Mouse (Mus musculus): ENCODE results near the gene Emc1.
"Not testable (repeated sequence)": the region's sequence is repeated elsewhere in the genome, so short reads cannot be mapped to it uniquely, and the experiment has no call there.

The Emc1 gene

DNA sequence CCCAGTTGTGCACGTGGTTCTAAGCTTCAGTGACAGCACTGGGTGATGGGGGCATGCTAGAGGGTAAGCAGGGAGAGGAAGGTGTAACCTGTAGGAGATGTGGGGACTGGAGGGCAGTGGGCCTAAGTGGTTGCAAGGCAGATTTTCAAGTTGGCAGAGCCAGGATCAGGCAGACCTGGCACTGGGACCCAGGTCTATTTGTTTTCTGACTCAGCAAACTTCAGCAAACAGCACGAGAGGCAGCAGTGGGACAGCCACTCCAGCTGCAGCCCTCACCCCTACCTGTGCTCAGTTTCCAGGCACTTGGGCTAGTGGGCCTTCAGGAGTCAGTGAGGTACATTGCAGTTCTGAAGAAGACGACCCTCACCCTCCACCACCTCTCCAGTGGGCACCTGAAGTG lies 4.8 kb downstream of the Emc1 start:
- no peak for DNase-seq (ENCODE audit: low spot score in 2 of 2)

DNA sequence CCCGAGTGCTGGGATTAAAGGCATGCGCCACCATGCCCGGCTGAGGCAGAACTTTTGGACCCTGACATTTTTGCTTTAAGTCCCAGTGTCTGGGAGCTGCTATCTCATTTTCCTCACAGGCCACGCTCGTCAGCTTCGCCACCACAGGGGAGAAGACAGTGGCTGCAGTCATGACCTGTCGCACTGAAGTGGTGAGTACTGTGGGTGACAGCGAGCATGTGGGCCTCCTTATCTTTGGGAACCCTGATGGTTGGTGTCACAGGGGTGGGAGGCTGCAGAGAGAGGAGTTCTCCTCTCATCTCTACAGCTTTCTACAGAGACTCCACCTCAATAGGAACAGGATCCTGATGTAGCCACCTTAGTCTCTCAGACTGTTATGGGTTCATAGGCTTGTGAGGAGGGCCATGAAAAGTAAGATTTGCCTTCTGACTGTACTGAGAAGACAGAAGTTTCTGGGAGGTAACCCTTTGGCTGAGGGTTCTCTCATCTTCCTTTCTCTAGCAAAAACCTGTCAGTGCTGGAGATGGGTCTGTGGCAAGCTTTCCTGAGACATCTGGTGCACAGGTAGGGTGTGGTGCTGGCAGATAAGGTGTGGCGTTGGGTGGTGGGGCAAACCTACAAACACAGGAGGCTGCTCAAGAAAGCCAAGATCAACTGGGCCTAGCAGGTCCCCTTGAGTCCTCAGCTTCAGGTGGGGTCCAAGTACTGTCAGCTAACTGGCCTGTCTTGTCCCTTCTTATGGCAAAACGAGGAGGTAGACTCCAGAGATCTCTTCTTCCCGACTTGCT lies 8.6 kb downstream of the Emc1 start:
- no peak for DNase-seq (ENCODE audit: low spot score in 2 of 2)

DNA sequence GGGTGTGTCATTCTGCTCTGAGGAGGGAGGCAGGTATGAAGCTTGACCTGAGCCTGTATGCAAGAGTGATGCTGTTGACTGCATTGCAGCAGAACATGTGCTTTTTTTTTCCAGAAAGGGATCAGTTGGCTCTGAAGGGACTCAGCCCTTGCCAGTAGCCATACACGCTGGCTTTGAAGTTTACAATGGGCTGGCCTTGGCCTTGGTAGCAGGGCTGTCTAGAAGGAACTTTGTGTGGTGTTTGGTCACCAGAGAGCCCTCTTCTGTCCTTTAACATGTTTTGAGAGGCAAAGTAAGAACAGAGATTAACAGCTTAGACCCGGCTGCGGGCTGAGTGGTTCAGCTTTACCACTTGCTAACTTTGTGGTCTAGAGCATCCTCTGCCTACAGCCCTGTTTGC lies 14.9 kb downstream of the Emc1 start:
- DNase-seq (ENCODE audit: low spot score in 2 of 2): no peak

DNA sequence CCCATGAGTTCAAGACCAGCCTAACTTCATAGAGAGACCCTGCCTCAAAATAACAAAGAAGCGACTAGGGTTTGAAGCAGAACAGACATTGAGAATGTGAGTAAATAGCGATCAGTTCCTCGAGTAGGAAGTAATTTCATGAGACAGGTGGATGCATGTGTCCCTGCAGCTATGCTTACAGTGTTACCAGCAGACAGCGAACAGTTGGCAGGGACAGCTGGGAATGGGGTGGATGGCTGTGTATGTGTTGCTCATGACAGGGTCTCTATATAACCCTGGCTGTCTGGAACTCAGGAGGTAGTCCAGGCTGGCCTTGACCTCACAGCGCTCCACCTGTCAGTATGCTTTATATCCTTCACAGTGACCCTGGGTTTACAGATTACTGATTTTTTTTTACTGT lies 15.7 kb downstream of the Emc1 start:
- DNase-seq (ENCODE audit: low spot score in 2 of 2): no peak

DNA sequence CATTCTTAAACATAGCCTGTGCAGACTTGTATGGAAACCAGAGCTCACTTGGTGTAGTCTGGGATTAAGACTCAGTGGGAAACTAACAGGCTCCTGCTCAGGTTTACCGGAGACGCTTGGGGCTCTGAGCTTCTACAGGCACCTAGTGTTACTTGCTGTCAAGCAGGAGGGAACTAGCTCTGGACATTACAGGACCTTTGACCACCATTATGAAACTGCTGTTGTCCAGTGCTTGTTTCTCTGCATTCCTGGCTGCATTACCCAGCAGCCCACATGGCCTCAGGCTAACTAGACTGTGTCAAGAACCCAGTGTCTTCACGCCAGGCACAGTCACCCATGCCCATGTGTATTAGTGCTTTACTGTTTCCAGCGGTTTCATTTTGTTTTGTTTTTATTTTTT lies 20.7 kb downstream of the Emc1 start:
- no peak for DNase-seq (ENCODE audit: low spot score in 2 of 2)

DNA sequence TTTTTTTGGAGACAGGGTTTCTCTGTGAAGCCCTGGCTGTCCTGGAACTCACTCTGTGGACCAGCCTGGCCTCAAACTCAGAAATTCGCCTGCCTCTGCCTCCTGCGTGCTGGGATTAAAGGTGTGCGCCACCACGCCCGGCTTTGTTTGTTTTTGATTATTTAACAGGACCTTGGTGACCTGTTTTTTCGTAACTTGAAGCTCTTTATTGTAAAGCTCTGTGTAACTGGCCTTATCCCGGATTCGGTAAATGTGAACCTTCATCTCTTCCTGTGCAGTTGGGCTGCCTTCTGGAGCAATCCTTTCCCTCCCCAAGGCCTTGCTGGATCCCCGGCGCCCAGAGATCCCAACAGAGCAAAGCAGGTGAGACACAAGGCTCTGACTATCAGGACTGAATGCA lies 21.1 kb downstream of the Emc1 start:
- no peak for DNase-seq (ENCODE audit: low spot score in 2 of 2)

DNA sequence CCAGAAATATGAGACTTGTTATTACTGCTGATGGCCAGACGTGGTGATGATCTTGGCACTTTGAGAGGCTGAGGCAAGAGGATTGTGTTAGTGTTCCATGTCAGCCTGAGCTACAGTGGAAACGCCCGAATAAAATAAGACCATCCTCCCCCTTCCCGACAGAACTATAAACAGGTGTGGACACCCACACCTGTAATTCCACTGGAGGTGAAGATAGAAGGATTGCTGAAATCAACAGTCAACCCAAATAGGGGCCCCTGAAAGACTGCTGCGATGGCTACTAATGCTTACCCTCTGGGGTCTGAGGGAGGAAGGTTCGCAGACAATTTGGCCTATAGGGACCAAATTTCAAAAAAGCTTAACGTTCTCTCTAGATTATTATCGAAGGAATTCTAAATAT lies 27.3 kb downstream of the Emc1 start:
- no peak for DNase-seq (ENCODE audit: low spot score in 2 of 2)

DNA sequence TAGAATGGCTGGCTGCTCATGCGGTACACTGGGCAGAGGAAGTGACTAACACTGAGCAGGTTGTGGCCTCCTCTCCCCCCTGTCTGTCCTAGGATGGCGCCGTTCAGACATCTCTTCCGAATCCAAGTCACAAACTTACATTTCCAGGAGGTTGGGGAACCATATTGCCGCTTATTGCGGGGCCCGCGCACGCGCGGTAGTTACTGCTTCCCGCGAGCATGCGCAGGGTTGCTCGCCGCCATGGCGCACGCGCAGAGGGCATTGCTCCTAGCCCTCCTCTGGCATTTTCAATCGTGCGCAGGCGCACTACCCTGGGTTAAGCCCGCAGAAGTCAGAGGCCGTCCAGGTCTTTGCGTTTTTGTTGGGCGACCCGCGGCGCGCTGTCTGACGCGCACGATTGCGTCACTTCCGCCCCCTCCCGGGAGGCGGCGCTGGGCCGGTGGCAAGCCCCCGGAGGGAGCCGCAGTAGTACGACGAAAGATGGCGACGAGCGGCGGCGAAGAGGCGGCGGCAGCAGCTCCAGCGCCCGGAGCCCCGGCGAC lies 27.9 kb downstream of the Emc1 start:
- peak; percentile 99 to 100 for DNase-seq (ENCODE audit: low spot score in 2 of 2)

DNA sequence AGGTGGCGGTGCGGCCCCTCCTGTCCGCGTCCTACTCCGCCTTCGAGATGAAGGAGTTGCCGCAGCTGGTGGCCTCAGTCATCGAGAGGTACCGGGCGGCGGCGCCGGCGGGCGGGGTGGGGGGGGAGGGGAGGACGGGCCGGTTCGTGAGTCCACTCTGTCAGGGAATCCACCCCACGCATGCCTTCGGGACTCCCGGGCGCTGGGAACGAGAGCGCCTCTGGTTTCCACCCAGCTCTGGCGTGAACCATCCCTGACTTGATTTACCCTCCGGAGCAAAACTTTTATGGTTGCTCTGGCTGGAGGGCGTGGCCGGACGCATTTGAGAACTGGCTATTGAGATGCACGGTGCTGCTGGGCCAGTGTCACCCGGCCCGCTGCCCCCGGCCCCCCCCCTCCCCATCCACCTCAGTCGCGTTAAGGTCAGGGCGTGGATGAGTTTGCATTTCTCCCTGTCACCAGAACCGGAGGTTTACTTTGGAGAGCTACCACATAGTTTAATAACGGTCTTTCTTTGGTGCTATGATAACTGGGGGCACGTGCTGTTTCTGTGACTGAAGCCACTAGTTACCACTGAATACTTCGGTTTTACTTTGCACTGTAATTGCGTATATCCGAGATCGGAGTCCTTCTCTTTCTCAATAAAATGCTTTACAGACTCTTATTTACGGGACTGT lies 28.5 kb downstream of the Emc1 start:
- no peak for DNase-seq (ENCODE audit: low spot score in 2 of 2)

DNA sequence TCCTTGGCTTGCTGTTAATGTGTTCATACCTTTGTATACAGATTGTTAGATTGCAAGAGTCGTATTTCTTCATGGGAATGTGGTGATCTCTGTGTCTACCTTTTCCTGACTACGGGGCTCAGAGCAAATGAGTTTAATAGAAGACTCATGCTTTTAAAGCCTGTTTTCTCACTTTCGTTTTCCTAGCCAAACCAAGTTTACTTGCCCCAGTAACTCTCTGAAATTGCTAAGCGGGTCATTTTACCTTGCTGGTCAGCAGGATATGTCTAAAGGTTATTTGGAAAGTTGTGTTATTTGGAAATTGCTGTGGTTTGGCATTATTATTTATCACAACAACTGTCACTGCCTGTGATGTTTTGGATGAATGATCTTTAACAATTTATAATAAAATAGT lies 29.1 kb downstream of the Emc1 start:
- no peak for DNase-seq (ENCODE audit: low spot score in 2 of 2)

DNA sequence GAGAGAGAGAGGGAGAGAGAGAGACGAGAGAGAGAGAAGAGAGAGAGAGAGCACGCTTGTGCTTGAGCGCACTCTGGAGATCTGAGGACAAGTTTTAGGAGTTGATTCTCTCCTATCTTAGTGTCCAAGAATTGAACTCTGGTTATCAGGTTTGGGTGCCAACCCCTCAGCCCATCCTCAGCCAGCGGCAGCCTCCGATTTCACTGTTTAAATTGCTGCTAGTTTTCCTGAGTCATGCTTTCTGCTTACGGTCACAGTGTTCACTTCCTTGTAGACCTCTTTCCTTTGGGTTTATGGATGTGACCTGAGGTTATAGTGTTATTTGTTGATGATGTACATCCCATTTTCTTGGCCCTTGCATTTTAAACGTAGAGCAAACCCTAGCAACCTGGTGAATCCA lies 29.8 kb downstream of the Emc1 start:
- no peak for DNase-seq (ENCODE audit: low spot score in 2 of 2)

DNA sequence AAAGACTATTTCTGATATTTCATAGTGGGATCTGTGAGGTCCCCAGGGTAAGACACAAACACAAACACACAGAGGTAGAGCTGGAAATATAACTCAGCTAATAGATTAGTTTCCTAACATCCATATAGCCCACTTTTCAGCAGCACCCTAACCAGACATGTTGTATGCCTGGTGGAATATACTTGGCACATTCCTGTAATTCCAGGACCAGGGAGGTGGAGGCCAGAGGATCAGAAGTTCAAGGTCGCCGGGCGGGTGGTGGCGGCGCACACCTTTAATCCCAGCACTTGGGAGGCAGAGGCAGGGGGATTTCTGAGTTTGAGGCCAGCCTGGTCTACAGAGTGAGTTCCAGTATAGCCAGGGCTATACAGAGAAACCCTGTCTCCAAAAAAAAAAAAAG lies 33.5 kb downstream of the Emc1 start:
- DNase-seq (ENCODE audit: low spot score in 2 of 2): not testable (repeated sequence)

DNA sequence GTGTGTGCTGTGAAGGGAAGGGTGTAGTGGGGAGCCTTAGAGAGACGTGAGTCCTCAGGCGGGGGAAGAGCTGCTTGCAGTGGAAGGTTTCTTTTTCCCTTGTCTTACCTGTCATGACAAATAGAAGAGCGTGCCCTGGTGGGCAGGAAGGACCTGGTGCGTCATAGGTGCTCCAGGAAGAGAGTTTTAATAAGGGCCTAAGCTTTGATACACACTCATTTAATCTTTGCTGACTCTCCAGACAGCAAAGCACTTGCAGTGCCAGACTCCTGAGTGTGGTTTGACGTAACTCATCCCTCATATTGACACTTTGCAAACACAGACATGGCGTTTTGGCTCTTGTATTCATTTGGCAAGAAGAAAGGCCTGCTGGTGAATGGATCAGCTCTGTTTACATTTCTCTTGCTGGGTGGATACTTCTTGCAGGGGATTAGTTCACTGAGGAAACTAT lies 34.5 kb downstream of the Emc1 start:
- no peak for DNase-seq (ENCODE audit: low spot score in 2 of 2)

DNA sequence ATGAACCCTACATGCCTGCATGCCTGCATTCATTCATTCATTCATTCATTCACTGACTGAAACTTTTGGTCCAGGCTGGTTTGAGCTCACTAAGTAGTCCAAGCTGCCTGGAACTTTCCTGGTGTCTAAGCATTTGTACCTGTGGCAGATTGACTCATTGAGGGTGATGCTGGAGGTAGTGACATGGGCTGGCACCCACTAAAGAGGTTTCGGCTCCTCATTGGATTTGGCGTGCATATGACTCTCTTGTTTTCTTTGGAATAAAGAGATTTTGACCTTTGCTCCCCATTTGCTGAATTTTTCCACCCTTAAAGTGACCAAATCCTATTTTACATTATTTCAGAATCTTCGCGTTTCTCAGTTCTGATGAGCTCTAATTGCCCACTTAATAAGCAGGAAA lies 37.2 kb downstream of the Emc1 start:
- DNase-seq (ENCODE audit: low spot score in 2 of 2): no peak

DNA sequence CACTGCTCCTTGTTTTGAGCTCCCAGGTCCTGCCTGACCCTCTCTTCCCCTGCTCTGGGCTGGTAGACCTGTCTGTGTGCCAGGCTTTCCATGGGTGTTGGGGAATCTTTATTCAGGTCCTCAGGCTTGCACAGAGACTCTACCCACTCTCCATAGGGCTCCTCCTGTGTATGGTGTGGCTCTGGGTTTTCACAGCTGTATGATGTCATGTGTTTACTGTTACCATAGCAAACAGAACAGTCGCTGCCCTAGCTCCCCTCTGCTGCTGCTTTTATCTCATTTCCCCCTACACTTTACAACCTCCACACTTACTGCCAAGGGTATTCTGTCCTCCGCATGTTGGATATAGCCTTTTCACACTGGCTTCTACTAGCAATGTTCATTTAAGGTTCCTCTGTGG lies 43.0 kb downstream of the Emc1 start:
- no peak for DNase-seq (ENCODE audit: low spot score in 2 of 2)

DNA sequence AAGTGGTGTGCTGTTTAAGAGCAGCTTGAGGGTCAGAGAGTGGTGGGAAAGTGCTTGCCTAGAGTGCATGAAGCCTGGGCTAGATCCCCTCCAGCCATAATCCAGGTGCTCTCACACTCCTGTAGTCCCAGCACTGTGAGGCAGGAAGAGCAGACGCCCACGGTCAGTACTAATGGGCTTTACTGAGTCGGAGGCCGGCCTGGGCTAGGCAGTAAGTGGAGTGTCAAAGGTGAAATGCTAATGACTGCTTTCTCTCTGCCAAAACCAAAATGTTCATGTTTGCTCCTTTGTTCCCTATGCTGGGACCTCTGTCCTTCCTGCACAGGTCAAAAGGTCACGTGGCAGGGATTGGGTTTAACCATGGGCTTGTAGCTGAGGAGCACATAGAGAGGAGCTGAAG lies 48.1 kb downstream of the Emc1 start:
- DNase-seq (ENCODE audit: low spot score in 2 of 2): no peak

DNA sequence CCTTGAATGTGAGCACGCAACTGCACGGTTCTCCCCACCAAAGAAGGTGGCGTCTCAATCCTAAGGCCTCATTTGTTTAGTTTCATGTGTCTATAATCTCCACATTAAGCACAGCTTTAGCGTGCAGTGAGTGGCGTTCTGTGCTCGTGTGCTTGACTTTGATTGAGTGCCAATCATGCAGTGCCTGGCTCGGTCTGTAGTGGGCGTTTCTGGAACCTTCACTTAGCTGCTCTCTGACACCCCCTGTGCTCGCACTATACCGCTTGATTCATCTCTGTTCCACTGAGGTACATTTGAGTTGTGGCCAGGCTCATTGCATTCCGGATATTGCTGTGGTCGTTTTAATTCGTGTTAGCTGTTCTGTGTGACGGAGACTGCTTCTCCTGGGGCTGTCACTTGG lies 50.8 kb downstream of the Emc1 start:
- no peak for DNase-seq (ENCODE audit: low spot score in 2 of 2)

DNA sequence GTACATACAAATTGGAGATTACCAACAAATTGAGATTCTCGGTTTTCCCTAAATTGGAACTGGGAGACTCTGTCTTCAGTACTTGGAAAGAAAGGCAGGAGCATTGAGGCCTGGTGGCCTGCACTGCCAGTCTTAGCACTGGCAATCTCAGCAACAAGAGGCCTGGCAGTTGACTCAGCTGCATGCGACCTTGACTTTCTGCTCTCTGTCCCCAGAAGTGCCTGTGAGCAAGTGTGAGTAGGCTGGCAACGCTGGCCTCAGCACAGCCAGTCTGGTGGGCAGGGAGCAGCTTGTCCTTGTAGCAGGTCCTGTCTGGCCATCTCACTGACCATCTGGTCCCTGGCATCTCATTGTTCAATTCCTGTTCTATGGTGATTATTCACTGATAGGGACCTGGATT lies 59.0 kb downstream of the Emc1 start:
- DNase-seq (ENCODE audit: low spot score in 2 of 2): no peak

DNA sequence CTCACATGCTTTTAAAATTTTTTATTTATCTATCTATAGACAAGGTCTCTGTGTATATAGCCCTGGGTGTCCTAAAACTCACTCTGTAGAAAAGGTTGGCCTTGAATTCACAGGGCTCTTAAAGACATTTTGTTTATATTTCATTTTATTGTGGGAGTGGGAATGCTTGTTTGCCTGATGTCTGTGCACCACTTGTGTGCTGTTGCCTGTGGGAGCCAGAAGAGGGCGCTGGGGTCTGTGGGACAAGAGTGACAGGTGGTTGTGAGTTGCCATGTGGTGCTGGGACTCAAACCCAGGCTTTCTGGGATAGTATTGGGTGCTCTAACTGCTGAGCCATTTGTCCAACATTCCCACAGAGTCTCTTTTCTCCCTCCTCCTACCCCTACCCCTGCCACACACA lies 65.5 kb downstream of the Emc1 start:
- DNase-seq (ENCODE audit: low spot score in 2 of 2): no peak

DNA sequence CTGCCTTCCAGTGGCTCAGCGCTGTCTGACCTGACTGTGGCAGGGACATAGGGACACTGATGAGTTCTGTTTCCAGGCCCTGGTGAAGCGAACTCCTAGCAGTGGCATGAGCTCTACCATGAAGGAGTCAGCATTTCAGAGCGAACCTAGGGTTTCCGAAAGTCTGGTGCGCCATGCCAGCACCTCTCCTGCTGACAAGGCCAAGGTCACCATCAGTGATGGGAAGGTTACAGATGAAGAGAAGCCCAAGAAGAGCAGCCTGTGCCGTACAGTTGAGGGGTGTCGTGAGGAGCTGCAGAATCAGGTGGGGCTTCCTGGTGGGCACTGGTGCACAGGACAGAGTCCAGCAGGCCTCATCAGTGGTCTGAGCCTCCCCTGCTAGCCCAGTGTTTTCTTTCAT lies 69.2 kb downstream of the Emc1 start:
- DNase-seq (ENCODE audit: low spot score in 2 of 2): no peak

DNA sequence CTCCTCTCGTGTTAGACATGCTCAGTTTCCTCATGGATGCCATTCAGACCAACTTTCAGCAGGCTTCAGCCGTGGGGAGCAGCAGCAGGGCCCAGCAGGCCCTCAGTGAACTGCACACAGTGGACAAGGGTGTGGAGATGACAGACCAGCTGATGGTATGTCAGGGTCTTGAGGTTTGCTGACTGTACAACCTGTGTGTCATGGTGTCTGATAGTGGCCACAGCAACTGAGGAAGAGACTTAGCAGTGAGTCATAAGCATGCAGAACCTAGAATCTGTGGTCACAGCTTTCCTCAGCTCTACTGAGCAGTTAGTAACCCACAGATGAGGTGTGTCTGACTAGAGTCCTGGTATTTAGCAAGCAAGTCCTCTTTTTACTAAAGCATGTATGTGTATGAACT lies 70.0 kb downstream of the Emc1 start:
- DNase-seq (ENCODE audit: low spot score in 2 of 2): no peak

DNA sequence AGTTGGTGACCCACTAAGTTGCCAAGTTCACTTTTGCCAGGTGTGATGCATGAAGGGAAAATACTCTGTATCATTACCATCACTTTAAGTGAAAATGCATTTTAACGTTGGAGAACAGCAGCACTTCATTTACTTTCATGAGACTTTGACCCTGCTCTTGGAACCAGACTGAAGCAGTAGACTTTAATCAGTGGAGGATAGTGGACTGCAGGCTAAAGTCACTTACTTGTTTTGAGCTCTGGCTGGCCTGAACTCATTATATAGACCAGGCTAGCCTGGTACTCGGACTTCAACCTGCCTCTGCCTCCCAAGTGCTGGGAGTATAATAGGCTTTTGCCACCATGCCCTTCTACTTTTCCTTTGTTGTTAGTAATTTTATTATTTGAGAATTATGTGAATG lies 70.9 kb downstream of the Emc1 start:
- DNase-seq (ENCODE audit: low spot score in 2 of 2): no peak

Measured in left cerebral cortex, adult 9 months (tissue).